Mouse (Mus musculus): ENCODE measurements around the gene Ror1. TPM values are rescaled to one million over a fixed set of nuclear protein-coding genes. Genes with fewer than 3 reads are reported as not detected.

Ror1 gene
- total RNA-seq, 1 experiment: 2.2 TPM

- H3K4me1 ChIP-seq (ENCODE audit: control insufficient read depth in 2 of 2, insufficient read depth in 2 of 2, low read length in 2 of 2, poor library complexity in 1 of 2): no peaks in the 10 kb centered on the region
- no peak overlapping the region for H3K27ac ChIP-seq (ENCODE audit: insufficient read depth, low read depth, low read length, poor library complexity, severe bottlenecking)
- no peak overlapping the region for H3K4me3 ChIP-seq (ENCODE audit: insufficient read depth in 1 of 2, low read depth in 1 of 2, low read length in 2 of 2, poor library complexity in 1 of 2, severe bottlenecking in 1 of 2)
- in situ Hi-C loops (cut with MboI; ENCODE audit: low sequenced_read_pairs in 2 of 2, unreplicated experiment in 2 of 2): no loop called here
- H3K9ac ChIP-seq (ENCODE audit: insufficient read depth, low read depth, low read length, poor library complexity, severe bottlenecking): no peak overlapping the region
- no peaks in the 10 kb centered on the region for H3K36me3 ChIP-seq (ENCODE audit: control insufficient read depth, insufficient read depth, low read length, poor library complexity, severe bottlenecking)
- no peak for DNase-seq (ENCODE audit: low read depth, low spot score)
- TF ChIP-seq ZNF384 (IDR thresholded peaks at IDR 0.05; ENCODE audit: low read depth, low read length) (no peak), MAFK (IDR thresholded peaks at IDR 0.05; ENCODE audit: insufficient read depth, low read depth, low read length) (no peak), ZC3H11A (IDR thresholded peaks at IDR 0.05; ENCODE audit: borderline replicate concordance, low read depth, low read length) (no peak), CHD2 (IDR thresholded peaks at IDR 0.05; ENCODE audit: low read depth, low read length) (no peak), HCFC1 (IDR thresholded peaks at IDR 0.05; ENCODE audit: borderline replicate concordance, insufficient read depth, low read length) (no peak)
- H3K9me3 ChIP-seq (ENCODE audit: control insufficient read depth, insufficient read depth, low read depth, low read length): no peaks in the 10 kb centered on the region
These were observed 100.7 kb downstream of the Ror1 start for GRCm38 (mm10) chr4:100196255-100196793.

- Histone ChIP-seq H3K36me3 (ENCODE audit: control insufficient read depth, insufficient read depth, low read length, poor library complexity, severe bottlenecking) (no peaks in the 10 kb centered on the region), H3K9ac (ENCODE audit: insufficient read depth, low read depth, low read length, poor library complexity, severe bottlenecking) (no peak overlapping the region), H3K4me3 (ENCODE audit: insufficient read depth in 1 of 2, low read depth in 1 of 2, low read length in 2 of 2, poor library complexity in 1 of 2, severe bottlenecking in 1 of 2) (no peak overlapping the region), H3K9me3 (ENCODE audit: control insufficient read depth, insufficient read depth, low read depth, low read length) (no peaks in the 10 kb centered on the region), H3K27ac (ENCODE audit: insufficient read depth, low read depth, low read length, poor library complexity, severe bottlenecking) (no peak overlapping the region), H3K4me1 (ENCODE audit: control insufficient read depth in 2 of 2, insufficient read depth in 2 of 2, low read length in 2 of 2, poor library complexity in 1 of 2) (no peaks in the 10 kb centered on the region)
- in situ Hi-C loops (cut with MboI; ENCODE audit: low sequenced_read_pairs in 2 of 2, unreplicated experiment in 2 of 2): no loop called here
- DNase-seq (ENCODE audit: low read depth, low spot score): no peak
- TF ChIP-seq ZC3H11A (IDR thresholded peaks at IDR 0.05; ENCODE audit: borderline replicate concordance, low read depth, low read length): no peak
- no peak for TF ChIP-seq ZNF384 (IDR thresholded peaks at IDR 0.05; ENCODE audit: low read depth, low read length)
- TF ChIP-seq HCFC1 (IDR thresholded peaks at IDR 0.05; ENCODE audit: borderline replicate concordance, insufficient read depth, low read length): no peak
- no peak for TF ChIP-seq CHD2 (IDR thresholded peaks at IDR 0.05; ENCODE audit: low read depth, low read length)
- no peak for TF ChIP-seq MAFK (IDR thresholded peaks at IDR 0.05; ENCODE audit: insufficient read depth, low read depth, low read length)
These were observed 102.7 kb downstream of the Ror1 start for GRCm38 (mm10) chr4:100198275-100198674.

- in situ Hi-C loops (cut with MboI; ENCODE audit: low sequenced_read_pairs in 2 of 2, unreplicated experiment in 2 of 2): no loop called here
These were observed 105.7 kb downstream of the Ror1 start for GRCm38 (mm10) chr4:100201322-100201721.

GRCm38 (mm10) chr4:100203066-100203465 is 107.5 kb downstream of the Ror1 start:
- in situ Hi-C loops (cut with MboI; ENCODE audit: low sequenced_read_pairs in 2 of 2, unreplicated experiment in 2 of 2): no loop called here
- Histone ChIP-seq H3K9ac (ENCODE audit: insufficient read depth, low read depth, low read length, poor library complexity, severe bottlenecking) (no peak overlapping the region), H3K9me3 (ENCODE audit: control insufficient read depth, insufficient read depth, low read depth, low read length) (no peaks in the 10 kb centered on the region)

More at GRCm38 (mm10) chr4:100201322-100201721, 105.7 kb downstream of the Ror1 start:
- H3K4me3 ChIP-seq (ENCODE audit: insufficient read depth in 1 of 2, low read depth in 1 of 2, low read length in 2 of 2, poor library complexity in 1 of 2, severe bottlenecking in 1 of 2): no peak overlapping the region
- TF ChIP-seq HCFC1 (IDR thresholded peaks at IDR 0.05; ENCODE audit: borderline replicate concordance, insufficient read depth, low read length) (no peak), CHD2 (IDR thresholded peaks at IDR 0.05; ENCODE audit: low read depth, low read length) (no peak), ZC3H11A (IDR thresholded peaks at IDR 0.05; ENCODE audit: borderline replicate concordance, low read depth, low read length) (no peak), MAFK (IDR thresholded peaks at IDR 0.05; ENCODE audit: insufficient read depth, low read depth, low read length) (no peak), ZNF384 (IDR thresholded peaks at IDR 0.05; ENCODE audit: low read depth, low read length) (no peak)
- no peaks in the 10 kb centered on the region for H3K36me3 ChIP-seq (ENCODE audit: control insufficient read depth, insufficient read depth, low read length, poor library complexity, severe bottlenecking)
- no peaks in the 10 kb centered on the region for H3K9me3 ChIP-seq (ENCODE audit: control insufficient read depth, insufficient read depth, low read depth, low read length)
- no peak overlapping the region for H3K9ac ChIP-seq (ENCODE audit: insufficient read depth, low read depth, low read length, poor library complexity, severe bottlenecking)
- H3K4me1 ChIP-seq (ENCODE audit: control insufficient read depth in 2 of 2, insufficient read depth in 2 of 2, low read length in 2 of 2, poor library complexity in 1 of 2): no peaks in the 10 kb centered on the region
- no peak overlapping the region for H3K27ac ChIP-seq (ENCODE audit: insufficient read depth, low read depth, low read length, poor library complexity, severe bottlenecking)
- DNase-seq (ENCODE audit: low read depth, low spot score): no peak

GRCm38 (mm10) chr4:100203688-100204087 is 108.1 kb downstream of the Ror1 start:
- H3K4me1 ChIP-seq (ENCODE audit: control insufficient read depth in 2 of 2, insufficient read depth in 2 of 2, low read length in 2 of 2, poor library complexity in 1 of 2): no peaks in the 10 kb centered on the region
- H3K36me3 ChIP-seq (ENCODE audit: control insufficient read depth, insufficient read depth, low read length, poor library complexity, severe bottlenecking): no peaks in the 10 kb centered on the region
- no peak overlapping the region for H3K27ac ChIP-seq (ENCODE audit: insufficient read depth, low read depth, low read length, poor library complexity, severe bottlenecking)
- no peaks in the 10 kb centered on the region for H3K9me3 ChIP-seq (ENCODE audit: control insufficient read depth, insufficient read depth, low read depth, low read length)
- H3K9ac ChIP-seq (ENCODE audit: insufficient read depth, low read depth, low read length, poor library complexity, severe bottlenecking): no peak overlapping the region
- TF ChIP-seq ZNF384 (IDR thresholded peaks at IDR 0.05; ENCODE audit: low read depth, low read length): no peak
- no peak for TF ChIP-seq HCFC1 (IDR thresholded peaks at IDR 0.05; ENCODE audit: borderline replicate concordance, insufficient read depth, low read length)
- no peak for TF ChIP-seq ZC3H11A (IDR thresholded peaks at IDR 0.05; ENCODE audit: borderline replicate concordance, low read depth, low read length)
- no peak for TF ChIP-seq MAFK (IDR thresholded peaks at IDR 0.05; ENCODE audit: insufficient read depth, low read depth, low read length)
- TF ChIP-seq CHD2 (IDR thresholded peaks at IDR 0.05; ENCODE audit: low read depth, low read length): no peak
- no peak overlapping the region for H3K4me3 ChIP-seq (ENCODE audit: insufficient read depth in 1 of 2, low read depth in 1 of 2, low read length in 2 of 2, poor library complexity in 1 of 2, severe bottlenecking in 1 of 2)
- DNase-seq (ENCODE audit: low read depth, low spot score): no peak
- in situ Hi-C loops (cut with MboI; ENCODE audit: low sequenced_read_pairs in 2 of 2, unreplicated experiment in 2 of 2): no loop called here

More at GRCm38 (mm10) chr4:100203066-100203465, 107.5 kb downstream of the Ror1 start:
- Histone ChIP-seq H3K4me1 (ENCODE audit: control insufficient read depth in 2 of 2, insufficient read depth in 2 of 2, low read length in 2 of 2, poor library complexity in 1 of 2) (no peaks in the 10 kb centered on the region), H3K27ac (ENCODE audit: insufficient read depth, low read depth, low read length, poor library complexity, severe bottlenecking) (no peak overlapping the region), H3K36me3 (ENCODE audit: control insufficient read depth, insufficient read depth, low read length, poor library complexity, severe bottlenecking) (no peaks in the 10 kb centered on the region), H3K4me3 (ENCODE audit: insufficient read depth in 1 of 2, low read depth in 1 of 2, low read length in 2 of 2, poor library complexity in 1 of 2, severe bottlenecking in 1 of 2) (no peak overlapping the region)
- no peak for DNase-seq (ENCODE audit: low read depth, low spot score)
- TF ChIP-seq ZC3H11A (IDR thresholded peaks at IDR 0.05; ENCODE audit: borderline replicate concordance, low read depth, low read length) (no peak), CHD2 (IDR thresholded peaks at IDR 0.05; ENCODE audit: low read depth, low read length) (no peak), ZNF384 (IDR thresholded peaks at IDR 0.05; ENCODE audit: low read depth, low read length) (no peak)
